Mouse (Mus musculus) heart, postnatal 0 days (tissue): ENCODE measurements around the gene Atp5s. TPM values are rescaled to one million over a fixed set of nuclear protein-coding genes. Genes with fewer than 3 reads are reported as not detected.

Experiments used
- ATAC-seq: fragments of 200-750 bp; cut with Nextera tagmentation; 2 replicates; pipeline ENCODE4 v1.8.0; 2017; ENCODE audit warnings: low read depth, moderate number of reproducible peaks, moderate library complexity; ENCODE audit not compliant: insufficient read depth
- DNase-seq: peaks from one replicate; pipeline ENCODE4 v3.0.0-alpha.2; 2016; ENCODE audit warnings: low spot score
- H3K27ac ChIP-seq: fragments of 300-500 bp; sonication (generic); 2 replicates; pipeline ENCODE4 v1.5.1; 2014; ENCODE audit warnings: low read depth, mild to moderate bottlenecking
- H3K27me3 ChIP-seq: fragments of 300-500 bp; sonication (generic); 2 replicates; pipeline ENCODE4 v1.6.1; 2014; ENCODE audit warnings: low read length, mixed read lengths; ENCODE audit not compliant: control insufficient read depth, insufficient read depth
- H3K36me3 ChIP-seq: fragments of 300-500 bp; sonication (generic); replicated peaks from 2 replicates; pipeline ENCODE4 v1.6.1; 2014; ENCODE audit warnings: low read length, mixed read lengths; ENCODE audit not compliant: control insufficient read depth, insufficient read depth
- H3K4me1 ChIP-seq: fragments of 300-500 bp; sonication (generic); 2 replicates; pipeline ENCODE4 v1.6.1; 2014; ENCODE audit warnings: antibody characterized with exemption; ENCODE audit not compliant: control insufficient read depth, insufficient read depth
- H3K4me2 ChIP-seq: fragments of 300-500 bp; sonication (generic); 2 replicates; pipeline ENCODE4 v1.6.1; 2014; ENCODE audit warnings: low read depth, mild to moderate bottlenecking, low read length, moderate library complexity
- H3K4me3 ChIP-seq: fragments of 300-500 bp; sonication (generic); 2 replicates; pipeline ENCODE4 v1.5.1; 2014; ENCODE audit warnings: low read depth, low read length
- H3K9ac ChIP-seq: fragments of 300-500 bp; sonication (generic); replicated peaks from 2 replicates; pipeline ENCODE4 v1.6.1; 2014; ENCODE audit warnings: low read depth, low read length, mixed read lengths
- H3K9me3 ChIP-seq: fragments of 300-500 bp; sonication (generic); replicated peaks from 2 replicates; pipeline ENCODE4 v1.6.1; 2016; ENCODE audit warnings: low read length; ENCODE audit not compliant: control insufficient read depth
- CTCF ChIP-seq: IDR thresholded peaks from 2 replicates; pipeline ENCODE4 v1.5.1; 2016; ENCODE audit warnings: antibody characterized with exemption, control low read depth, low read depth
- EP300 ChIP-seq: IDR thresholded peaks from 2 replicates; pipeline ENCODE4 v1.6.1; 2016; ENCODE audit warnings: antibody characterized with exemption, low read depth
- WGBS: fragments of 180-500 bp; shearing (Covaris S2); extraction: QIAGEN DNeasy Blood & Tissue Kit; methylation state at CpG from one replicate; pipeline ENCODE4 v1.1.7; 2014; 5-methylcytosine and 5-hydroxymethylcytosine counted together
- polyA plus RNA-seq: library from polyadenylated mRNA; unstranded; fragments of >200 nt; fragmentation: Nextera tagmentation; extraction: Ambion mirVana; gene quantifications from 2 replicates; pipeline ENCODE4 v1.2.1, GENCODE M21; 2015
- total RNA-seq: library from RNA; depleted of rRNA; stranded (reverse); fragments of >200 nt; gene quantifications from 2 replicates; pipeline ENCODE4 v1.2.3, GENCODE M21; 2014; ENCODE audit warnings: low replicate concordance

Gene Atp5s
- total and polyA plus RNA-seq, 2 experiments from 2014 or later = 8.9 to 40.9 TPM

DNA sequence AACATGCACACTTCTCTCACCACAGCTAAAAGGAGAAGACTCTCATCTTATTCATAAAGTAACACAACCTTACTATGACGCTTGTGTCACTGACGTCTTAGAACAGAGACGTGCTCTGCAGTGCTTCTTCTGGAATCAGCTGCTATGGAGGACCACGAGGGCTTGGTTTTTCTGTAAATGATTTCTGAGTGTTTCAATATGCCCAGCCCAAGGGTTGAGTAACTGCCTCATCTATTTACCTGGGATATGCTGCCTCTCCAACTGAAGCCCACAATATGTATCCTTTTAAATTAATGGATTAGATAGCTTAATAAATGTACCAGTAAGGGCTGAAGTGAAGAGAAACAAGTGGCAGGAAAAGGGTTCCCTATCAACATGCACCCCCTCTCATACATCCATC lies 34.0 kb upstream of the Atp5s start:
- Histone ChIP-seq H3K9ac (no peak overlapping the region), H3K27ac (no peak overlapping the region), H3K4me3 (no peak overlapping the region), H3K36me3 (no peaks in the 10 kb centered on the region), H3K9me3 (no peaks in the 10 kb centered on the region), H3K27me3 (no peaks in the 10 kb centered on the region), H3K4me2 (no peak overlapping the region), H3K4me1 (peaks cover 5% of the 10 kb centered on the region; the same call in 1 of the 2 replicates)
- DNase-seq = no peak
- WGBS = 89% methylated on average over 4 of the region's 4 CpGs
- no peak for TF ChIP-seq CTCF
- no peak for TF ChIP-seq EP300
- no peak for ATAC-seq

DNA sequence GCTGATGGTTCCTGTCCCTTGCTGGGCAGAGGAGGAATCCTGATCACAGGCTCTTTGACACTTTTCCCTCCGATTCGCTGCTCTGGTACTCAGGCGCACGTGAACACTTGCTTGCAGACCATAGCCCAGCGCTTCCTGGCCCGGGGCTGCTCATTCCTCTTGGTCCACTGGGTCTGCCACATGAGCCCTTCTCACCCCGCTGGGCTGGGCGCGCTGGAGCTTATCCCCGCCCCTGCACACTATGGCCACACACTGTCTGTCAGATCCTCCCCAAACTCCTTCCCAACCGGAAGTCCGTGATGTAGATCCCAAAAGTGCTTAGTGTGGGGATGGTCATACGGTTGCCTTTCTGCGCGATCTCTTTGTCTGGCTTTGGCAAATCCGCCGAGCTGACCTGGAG lies 31.3 kb upstream of the Atp5s start:
- ATAC-seq = no peak
- TF ChIP-seq EP300 (no peak), CTCF (no peak)

DNA sequence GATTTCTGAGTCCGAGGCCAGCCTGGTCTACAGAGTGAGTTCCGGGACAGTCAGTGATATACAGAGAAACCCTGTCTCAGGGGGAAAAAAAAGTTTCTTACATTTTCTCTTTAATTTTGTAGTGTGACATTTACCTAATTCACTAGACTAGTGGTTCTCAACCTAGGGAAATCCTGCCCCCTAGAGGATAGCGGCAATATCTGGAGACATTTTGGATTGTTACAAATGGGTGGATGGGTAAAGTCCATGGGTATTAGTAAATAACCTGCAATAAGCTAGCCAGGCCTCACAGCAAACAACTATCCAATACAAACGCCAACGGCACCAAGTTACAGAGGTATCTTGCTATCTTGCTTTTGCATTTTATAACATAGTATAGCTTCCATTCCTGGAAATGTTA lies 28.0 kb upstream of the Atp5s start:
- TF ChIP-seq CTCF (peak; percentile 76), EP300 (no peak)
- WGBS = 75% methylated on average over 5 of the region's 5 CpGs
- H3K36me3 ChIP-seq = 0 out of 2 replicates have a peak, but pooled peaks cover 9% of the 10 kb centered on the region
- no peak overlapping the region for H3K4me2 ChIP-seq
- no peak overlapping the region for H3K9ac ChIP-seq
- no peak overlapping the region for H3K27ac ChIP-seq
- H3K4me1 ChIP-seq = no peaks in the 10 kb centered on the region
- no peaks in the 10 kb centered on the region for H3K27me3 ChIP-seq
- no peaks in the 10 kb centered on the region for H3K9me3 ChIP-seq
- DNase-seq (peak; percentile 42), ATAC-seq (peak; percentile 30; the same call in 1 of the 2 replicates)
- H3K4me3 ChIP-seq = no peak overlapping the region

More for the DNA sequence above, 31.3 kb upstream of the Atp5s start:
- Histone ChIP-seq H3K27me3 (no peaks in the 10 kb centered on the region), H3K36me3 (0 out of 2 replicates have a peak, but pooled peaks cover 2% of the 10 kb centered on the region), H3K9ac (no peak overlapping the region), H3K4me1 (peaks cover under 1% of the 10 kb centered on the region; the same call in 1 of the 2 replicates), H3K4me2 (no peak overlapping the region), H3K4me3 (no peak overlapping the region), H3K27ac (no peak overlapping the region), H3K9me3 (no peaks in the 10 kb centered on the region)
- 85% methylated on average over 17 of the region's 17 CpGs for WGBS
- DNase-seq = no peak

DNA sequence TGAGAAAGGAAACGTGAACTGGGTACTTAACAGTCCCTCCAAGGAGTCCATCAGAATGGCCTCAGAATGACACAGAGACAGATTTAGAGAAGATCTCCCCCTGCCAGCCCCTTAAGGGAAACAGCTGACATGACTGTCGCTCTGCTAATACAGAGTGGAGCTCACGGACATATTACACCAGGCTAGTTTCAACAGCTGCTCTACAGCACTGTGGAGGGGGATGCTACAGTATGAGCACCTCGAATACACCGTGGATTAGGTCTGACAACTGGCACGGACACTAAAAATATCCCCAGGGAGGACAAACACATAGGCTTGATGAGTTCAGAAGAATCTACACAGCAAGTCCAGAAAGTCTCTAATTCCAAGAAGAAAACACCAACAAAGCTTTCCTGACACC lies 26.4 kb upstream of the Atp5s start:
- no peaks in the 10 kb centered on the region for H3K27me3 ChIP-seq
- no peak overlapping the region for H3K4me2 ChIP-seq
- 0 out of 2 replicates have a peak, but pooled peaks cover 11% of the 10 kb centered on the region for H3K36me3 ChIP-seq
- TF ChIP-seq CTCF = no peak
- TF ChIP-seq EP300 = no peak
- H3K4me3 ChIP-seq = no peak overlapping the region
- H3K4me1 ChIP-seq = no peaks in the 10 kb centered on the region
- H3K9ac ChIP-seq = no peak overlapping the region
- DNase-seq (no peak), ATAC-seq (no peak)
- 74% methylated on average over 6 of the region's 6 CpGs for WGBS
- no peak overlapping the region for H3K27ac ChIP-seq
- no peaks in the 10 kb centered on the region for H3K9me3 ChIP-seq

DNA sequence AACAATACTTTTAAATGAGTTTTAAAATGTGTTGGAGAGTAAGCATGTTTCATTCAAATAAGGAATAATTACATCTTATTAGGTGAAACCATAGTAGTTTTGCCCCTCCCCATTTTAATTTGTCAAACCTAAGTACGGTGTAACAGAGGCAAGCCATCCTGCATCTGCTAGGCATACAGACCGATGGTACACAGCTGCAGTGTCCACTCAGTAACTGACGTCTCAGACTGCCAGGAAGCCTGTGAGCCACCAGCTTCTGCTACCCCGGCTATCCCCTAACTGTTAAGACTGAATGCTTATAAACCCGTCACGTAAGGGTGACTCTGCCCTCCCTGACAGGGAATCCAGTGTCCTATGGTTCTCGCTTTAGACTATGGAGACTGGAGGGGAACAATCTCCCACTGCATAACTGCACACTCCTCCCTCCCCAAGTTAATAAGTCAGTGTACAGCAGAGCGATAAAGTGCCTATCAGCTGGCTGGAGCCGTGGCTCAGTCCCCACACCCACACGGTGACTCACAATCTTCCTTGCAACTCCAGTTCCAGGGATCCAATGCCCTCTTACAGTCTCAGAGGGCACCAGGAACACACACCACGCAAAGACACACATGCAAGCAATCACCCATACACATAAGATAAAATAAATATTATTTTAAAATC lies 19.8 kb upstream of the Atp5s start:
- Histone ChIP-seq H3K4me3 (no peak overlapping the region), H3K36me3 (0 out of 2 replicates have a peak, but pooled peaks cover 8% of the 10 kb centered on the region), H3K4me2 (peak overlapping the region; percentile 28), H3K27ac (peak overlapping the region; percentile 48), H3K27me3 (no peaks in the 10 kb centered on the region), H3K9me3 (no peaks in the 10 kb centered on the region), H3K4me1 (no peaks in the 10 kb centered on the region), H3K9ac (peak overlapping the region; percentile 30; the same call in 1 of the 2 replicates)
- peak; percentile 57; the same call in 1 of the 2 replicates for ATAC-seq
- TF ChIP-seq EP300 (no peak), CTCF (no peak)
- 46% methylated on average over 11 of the region's 11 CpGs for WGBS
- peak; percentile 19 for DNase-seq

DNA sequence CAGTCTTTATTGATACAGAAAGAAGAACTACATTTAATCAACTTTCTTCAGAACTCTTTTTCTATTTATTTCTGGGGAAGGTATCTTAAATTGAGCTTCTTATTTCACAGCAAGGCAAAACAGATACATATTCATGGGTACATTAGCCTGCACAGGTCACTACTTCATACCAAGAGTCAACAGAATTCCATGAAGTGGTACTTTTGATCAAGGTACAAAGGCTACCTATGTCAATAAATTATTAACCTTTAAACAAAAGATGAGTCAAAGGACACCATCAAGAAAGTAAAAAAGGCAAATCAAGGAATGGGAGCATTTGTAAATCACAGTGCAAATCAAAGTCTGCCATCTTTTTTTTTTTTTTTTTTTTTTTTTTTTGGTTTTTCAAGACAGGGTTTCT lies 11.1 kb upstream of the Atp5s start:
- Histone ChIP-seq H3K27me3 (no peaks in the 10 kb centered on the region), H3K4me2 (no peak overlapping the region), H3K4me3 (no peak overlapping the region), H3K4me1 (no peaks in the 10 kb centered on the region), H3K9ac (no peak overlapping the region), H3K9me3 (no peaks in the 10 kb centered on the region), H3K27ac (no peak overlapping the region), H3K36me3 (no peaks in the 10 kb centered on the region)
- no peak for TF ChIP-seq CTCF
- no peak for TF ChIP-seq EP300
- DNase-seq (no peak), ATAC-seq (no peak)
